Mouse (Mus musculus): Measurements from ENCODE around the gene Txlnb. TPM values are rescaled to one million over a fixed set of nuclear protein-coding genes. Genes with fewer than 3 reads are reported as not detected.

Gene Txlnb
- total RNA-seq, 2 experiments from 2014 or later, result 326 to 381 TPM

Other genes with a start within 250 kb of the Txlnb start
- gene Cited2, start 73.0 kb upstream of the Txlnb start, total RNA-seq (2021), result 10 to 100 TPM; 53.2 to 62.9 TPM
- 10 to 100 TPM; 33.4 to 34.3 TPM for gene Heca, start 151.8 kb downstream of the Txlnb start, total RNA-seq (2021)
- gene Abracl, start 227.1 kb downstream of the Txlnb start, total RNA-seq (2021), result 10 to 100 TPM; 26.2 to 30.7 TPM